Mouse (Mus musculus) ES-E14 (cell line): ENCODE measurements around the gene Olfr878. TPM values are rescaled to one million over a fixed set of nuclear protein-coding genes. Genes with fewer than 3 reads are reported as not detected.
A peak's percentile ranks its signal among the peaks of the same experiment; 100 is the strongest.

ENCODE experiments used
- DNase-seq: peaks from one replicate; pipeline ENCODE4 v3.0.0-alpha.2; 2013; ENCODE audit warnings: low read depth, low spot score
- H3K27ac ChIP-seq: 2 replicates; pipeline ENCODE4 v1.5.1; 2012; ENCODE audit warnings: low read depth, mild to moderate bottlenecking, low read length, moderate library complexity, mixed read lengths; ENCODE audit not compliant: poor library complexity, insufficient read depth, severe bottlenecking
- H3K36me3 ChIP-seq: 2 replicates; pipeline ENCODE4 v1.6.1; 2012; ENCODE audit warnings: mild to moderate bottlenecking, low read length, moderate library complexity, mixed read lengths; ENCODE audit not compliant: control insufficient read depth, poor library complexity, insufficient read depth, severe bottlenecking
- H3K4me1 ChIP-seq, 2 experiments: fragments of 150-350 bp in 1 of 2; sonication (generic) in 1 of 2; 2 replicates each; pipeline ENCODE4 v1.6.1; 2012; ENCODE audit warnings: low read length in 2 of 2, mild to moderate bottlenecking in 1 of 2, mixed read lengths in 1 of 2; ENCODE audit not compliant: control insufficient read depth in 2 of 2, insufficient read depth in 2 of 2, poor library complexity in 1 of 2
- H3K4me3 ChIP-seq, 2 experiments: fragments of 150-350 bp in 1 of 2; sonication (generic) in 1 of 2; 2 replicates each; pipeline ENCODE4 v1.5.1; 2012; ENCODE audit warnings: low read length in 2 of 2, low read depth in 1 of 2, mild to moderate bottlenecking in 1 of 2, mixed read lengths in 1 of 2; ENCODE audit not compliant: insufficient read depth in 1 of 2, poor library complexity in 1 of 2, severe bottlenecking in 1 of 2
- H3K9ac ChIP-seq: 2 replicates; pipeline ENCODE4 v1.6.1; 2012; ENCODE audit warnings: low read depth, mild to moderate bottlenecking, low read length, mixed read lengths; ENCODE audit not compliant: poor library complexity, insufficient read depth, severe bottlenecking
- H3K9me3 ChIP-seq: fragments of 150-350 bp; sonication (generic); 2 replicates; pipeline ENCODE4 v1.6.1; 2012; ENCODE audit warnings: low read depth, mild to moderate bottlenecking, low read length; ENCODE audit not compliant: control insufficient read depth, insufficient read depth
- CHD2 ChIP-seq: IDR thresholded peaks from 2 replicates; pipeline ENCODE4 v1.6.1; 2014; ENCODE audit warnings: mild to moderate bottlenecking, low read depth, low read length, inconsistent platforms
- HCFC1 ChIP-seq: IDR thresholded peaks from 2 replicates; pipeline ENCODE4 v1.6.1; 2012; ENCODE audit warnings: low read length, inconsistent platforms, borderline replicate concordance; ENCODE audit not compliant: insufficient read depth
- MAFK ChIP-seq: IDR thresholded peaks from 2 replicates; pipeline ENCODE4 v1.6.1; 2014; ENCODE audit warnings: mild to moderate bottlenecking, low read depth, low read length, inconsistent platforms; ENCODE audit not compliant: insufficient read depth
- ZC3H11A ChIP-seq: IDR thresholded peaks from 2 replicates; pipeline ENCODE4 v1.6.1; 2012; ENCODE audit warnings: low read depth, mild to moderate bottlenecking, inconsistent platforms, low read length, borderline replicate concordance
- ZNF384 ChIP-seq: IDR thresholded peaks from 2 replicates; pipeline ENCODE4 v1.6.1; 2012; ENCODE audit warnings: low read depth, low read length, inconsistent platforms
- in situ Hi-C, 2 experiments: fragments of 600-800 bp; cut with MboI; formaldehyde crosslinking; loops; one replicate each; pipeline ENCODE4 v1.15.1; 2025; ENCODE audit warnings: low sequenced_read_pairs in 2 of 2, inconsistent platforms in 1 of 2; ENCODE audit not compliant: unreplicated experiment in 2 of 2
- total RNA-seq: library from RNA; depleted of rRNA; stranded (reverse); fragments of 300-350 nt; gene quantifications from 2 replicates; pipeline ENCODE4 v1.2.3, GENCODE M21; 2012

The Olfr878 gene
- total RNA-seq, 1 experiment, result not detected

DNA sequence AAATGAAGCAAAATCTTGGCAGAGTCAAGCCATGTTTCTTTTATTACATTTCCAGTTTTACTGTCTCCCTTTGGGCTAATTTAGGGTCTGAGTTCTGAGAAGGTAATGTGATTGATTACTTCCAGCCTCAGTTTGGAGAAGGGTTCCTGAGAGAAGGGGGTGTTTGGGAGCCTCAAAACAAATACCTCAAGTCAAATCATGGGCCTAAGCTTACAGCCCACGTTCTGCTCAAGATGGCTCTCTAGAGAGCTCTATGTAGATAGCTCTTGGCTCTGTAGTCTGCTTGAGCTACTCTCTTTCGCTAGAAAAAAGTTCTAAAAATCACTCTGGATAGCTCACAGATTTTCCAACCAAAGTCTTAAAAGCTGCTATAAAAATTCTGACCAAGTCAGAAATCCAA is 7.8 kb downstream of the Olfr878 start:
- Histone ChIP-seq H3K4me3 (no peak overlapping the region), H3K4me1 (no peaks in the 10 kb centered on the region), H3K9ac (no peak overlapping the region), H3K27ac (no peak overlapping the region), H3K36me3 (no peaks in the 10 kb centered on the region), H3K9me3 (no peaks in the 10 kb centered on the region)
- no peak for TF ChIP-seq CHD2
- TF ChIP-seq HCFC1, result no peak
- TF ChIP-seq ZNF384, result no peak
- no peak for TF ChIP-seq MAFK
- TF ChIP-seq ZC3H11A, result no peak
- no peak for DNase-seq
- in situ Hi-C loops, result loop anchor here (10.0 to 25.0 kb wide), 2 partner anchors 231 to 513 kb away; partner anchors contain the start of gene Robo4 (in 1 of the 2)

DNA sequence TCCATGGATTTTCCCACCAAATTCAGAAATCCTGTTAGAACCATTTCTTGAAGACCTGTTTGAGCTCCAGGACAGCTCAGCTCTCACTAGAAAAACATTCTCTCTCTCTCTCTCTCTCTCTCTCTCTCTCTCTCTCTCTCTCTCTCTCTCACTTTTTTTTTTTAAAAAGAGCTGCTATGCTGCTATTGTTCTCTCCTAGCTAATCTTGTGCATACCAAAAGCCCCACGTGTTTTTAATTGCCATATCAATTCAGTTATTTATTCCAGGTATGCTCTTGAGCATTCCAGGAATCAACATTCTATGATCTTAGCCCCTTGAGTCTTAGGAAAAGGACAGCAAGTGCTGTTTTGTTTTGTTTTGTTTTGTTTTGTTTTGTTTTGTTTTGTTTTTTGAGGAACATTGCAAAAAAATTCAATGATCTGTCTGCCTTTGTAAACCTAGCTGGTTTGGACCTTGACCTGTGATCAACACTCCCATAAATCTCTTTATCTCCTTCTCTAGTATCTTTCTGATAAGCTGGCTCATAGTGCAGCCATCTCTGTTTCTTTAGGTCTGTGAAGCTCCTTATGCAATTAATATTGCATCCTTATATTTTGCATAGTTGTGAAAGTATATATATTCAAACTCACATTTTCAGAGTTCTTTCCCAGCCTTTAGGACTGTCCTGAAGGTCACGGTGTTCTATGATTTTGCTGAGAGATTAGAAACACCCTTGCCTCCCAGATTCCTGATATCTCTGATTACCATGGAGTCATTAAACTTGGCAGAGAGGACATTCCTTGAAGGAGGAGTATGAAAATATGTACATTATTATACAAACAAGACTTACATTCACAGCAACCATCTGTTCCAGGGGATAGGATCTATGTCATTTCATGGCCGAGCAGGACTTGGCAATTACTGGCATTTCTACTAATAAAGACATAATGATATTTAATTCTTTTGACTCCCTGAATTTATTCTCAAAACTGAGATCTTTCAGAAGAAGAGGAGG is 8.7 kb downstream of the Olfr878 start:
- H3K4me1 ChIP-seq, result no peaks in the 10 kb centered on the region
- in situ Hi-C loops, result loop anchor here (10.0 to 25.0 kb wide), 2 partner anchors 232 to 514 kb away; partner anchors contain the start of gene Robo4 (in 1 of the 2)
- H3K9ac ChIP-seq, result no peak overlapping the region
- H3K4me3 ChIP-seq, result no peak overlapping the region
- no peak for DNase-seq
- no peak overlapping the region for H3K27ac ChIP-seq
- no peaks in the 10 kb centered on the region for H3K9me3 ChIP-seq
- no peaks in the 10 kb centered on the region for H3K36me3 ChIP-seq
- TF ChIP-seq MAFK, result no peak
- TF ChIP-seq HCFC1, result no peak
- no peak for TF ChIP-seq ZNF384

DNA sequence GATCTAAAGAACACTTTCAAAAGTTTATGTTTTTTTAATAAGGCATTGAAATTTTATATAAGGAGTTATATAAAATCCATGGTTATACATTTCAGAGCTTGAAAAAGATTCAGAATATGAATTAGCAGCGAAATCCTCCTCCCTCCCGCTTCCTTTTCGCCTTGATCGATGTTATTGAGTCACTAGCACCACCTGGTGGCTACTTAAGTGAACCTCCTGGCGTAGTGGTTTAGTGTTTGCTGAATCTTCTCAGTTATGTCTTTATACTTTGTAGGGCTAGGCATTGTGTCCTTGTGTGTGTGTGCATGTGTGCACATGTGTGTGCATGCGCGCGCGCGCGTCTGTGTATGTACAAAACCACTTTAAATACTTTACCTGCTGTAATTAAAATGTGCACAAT is 14.9 kb downstream of the Olfr878 start:
- H3K9me3 ChIP-seq, result no peaks in the 10 kb centered on the region
- peak; percentile 51 for DNase-seq
- H3K4me1 ChIP-seq, result no peaks in the 10 kb centered on the region
- in situ Hi-C loops, result loop anchor here in 1 of 2 experiments (5.0 to 25.0 kb wide), 2 partner anchors 245 to 520 kb away; partner anchors contain the start of gene Robo4
- H3K36me3 ChIP-seq, result no peaks in the 10 kb centered on the region
- H3K9ac ChIP-seq, result no peak overlapping the region
- no peak overlapping the region for H3K27ac ChIP-seq
- TF ChIP-seq ZNF384 (no peak), HCFC1 (no peak), ZC3H11A (peak; percentile 99), CHD2 (no peak), MAFK (no peak)
- no peak overlapping the region for H3K4me3 ChIP-seq

DNA sequence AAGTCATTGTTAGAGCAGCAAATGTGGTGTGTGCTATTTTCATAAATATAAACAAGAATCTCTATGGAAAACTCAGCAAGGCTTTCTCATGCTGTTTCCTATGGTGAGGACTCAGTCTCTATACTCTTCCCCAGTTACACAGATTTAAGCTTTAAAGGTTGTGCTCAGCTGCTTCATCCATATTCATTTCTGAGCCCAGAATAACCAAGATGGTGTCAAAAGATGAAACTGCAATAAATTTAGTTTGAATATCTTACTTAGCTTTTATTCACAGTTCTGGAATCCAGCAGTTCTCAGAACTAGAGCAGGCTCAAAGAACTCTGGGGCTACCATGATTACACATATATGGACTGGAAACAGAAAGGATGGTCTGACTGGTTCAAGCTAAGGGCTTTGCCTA is 16.5 kb downstream of the Olfr878 start:
- Histone ChIP-seq H3K27ac (no peak overlapping the region), H3K36me3 (no peaks in the 10 kb centered on the region), H3K4me3 (no peak overlapping the region), H3K9me3 (no peaks in the 10 kb centered on the region), H3K4me1 (no peaks in the 10 kb centered on the region), H3K9ac (no peak overlapping the region)
- no peak for DNase-seq
- in situ Hi-C loops, result loop anchor here in 1 of 2 experiments (5.0 to 25.0 kb wide), 2 partner anchors 247 to 522 kb away; partner anchors contain the start of gene Robo4
- no peak for TF ChIP-seq MAFK
- no peak for TF ChIP-seq CHD2
- TF ChIP-seq HCFC1, result no peak
- TF ChIP-seq ZC3H11A, result no peak
- TF ChIP-seq ZNF384, result no peak
